Comparison of ENCODE assay signal across 23 mouse cellular contexts in the genomic region with DNA sequence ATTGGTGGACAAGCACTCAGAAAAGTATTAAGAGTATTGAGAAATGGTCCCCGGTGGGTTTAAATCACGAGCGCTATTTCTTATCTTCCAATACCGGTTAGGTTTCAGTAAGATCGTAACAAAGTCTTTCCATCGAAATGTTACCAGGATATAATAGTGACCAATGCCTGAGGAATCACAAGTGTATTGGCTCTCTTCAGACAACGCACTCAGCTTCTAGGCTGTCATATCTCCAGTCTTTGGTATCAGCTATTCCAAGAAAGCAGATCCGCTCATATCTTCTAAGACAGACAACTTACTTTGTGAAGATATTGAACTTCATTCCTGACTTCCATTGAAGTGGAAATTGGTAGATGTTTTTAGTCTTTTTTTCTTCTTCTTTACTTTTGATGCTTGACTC. TPM values are rescaled to one million over a fixed set of nuclear protein-coding genes. Genes with fewer than 3 reads are reported as not detected.
DNase-seq lines count a peak whose midpoint lies in the region; ATAC-seq and TF ChIP-seq lines count a peak whose summit lies in the region.
"Had no signal": no experiment of that assay in that cellular context is flagged by ENCODE, and none has a peak within 500 bp of the region (broad histone marks: within the 10 kb centered on the region; RNA-seq: fewer than 3 reads in every experiment).

No protein-coding gene starts in this region.

- intact Hi-C loops in heart, postnatal 36 days (cut with DNase I): no loop called here

- ATAC-seq in heart, embryonic 11.5 days (replicated peaks; ENCODE audit: insufficient number of reproducible peaks, low FRiP score, low TSS enrichment): no peak
- ATAC-seq in lung, embryonic 14.5 days (ENCODE audit: insufficient read depth): no peak
- peak; percentile 54; the same call in 1 of the 2 replicates for ATAC-seq in liver, embryonic 12.5 days
- ATAC-seq: CD4-positive, CD25-positive, alpha-beta regulatory T cell, adult 4 months; forebrain, embryonic 15.5 days; midbrain, embryonic 15.5 days had no signal

- TF ChIP-seq CTCF in lung, embryonic 14.5 days (IDR thresholded peaks at IDR 0.05; ENCODE audit: low read depth): no peak
- TF ChIP-seq CTCF in lung, adult 2 months (IDR thresholded peaks at IDR 0.05; ENCODE audit: insufficient read depth, low read length): no peak

- TF ChIP-seq POLR2A in lung, adult 2 months (IDR thresholded peaks at IDR 0.05; ENCODE audit: borderline replicate concordance, extremely low read depth, low read depth, low read length): no peak

- no peaks in the 10 kb centered on the region for H3K27me3 ChIP-seq in heart, embryonic 11.5 days (ENCODE audit: control insufficient read depth, insufficient read depth, low read length)
- H3K27me3 ChIP-seq in lung, embryonic 14.5 days (ENCODE audit: insufficient read depth, low read length): no peaks in the 10 kb centered on the region
- H3K27me3 ChIP-seq in liver, embryonic 12.5 days (replicated peaks): no peaks in the 10 kb centered on the region
- H3K27me3 ChIP-seq: forebrain, embryonic 15.5 days; hindbrain, embryonic 15.5 days; midbrain, embryonic 15.5 days; neural tube, embryonic 15.5 days; stomach, embryonic 15.5 days had no signal

- no peaks in the 10 kb centered on the region for H3K4me1 ChIP-seq in heart, embryonic 11.5 days (ENCODE audit: control insufficient read depth, insufficient read depth, low read length)
- H3K4me1 ChIP-seq in lung, embryonic 14.5 days (ENCODE audit: insufficient read depth): peaks cover 7% of the 10 kb centered on the region; the same call in 1 of the 2 replicates
- H3K4me1 ChIP-seq in lung, adult 2 months (ENCODE audit: control insufficient read depth, insufficient read depth, low read length): no peaks in the 10 kb centered on the region
- H3K4me1 ChIP-seq in liver, embryonic 12.5 days: peaks cover 20% of the 10 kb centered on the region
- H3K4me1 ChIP-seq: forebrain, embryonic 15.5 days; hindbrain, embryonic 15.5 days; midbrain, embryonic 15.5 days; neural tube, embryonic 15.5 days had no signal

- 74% methylated on average over 8 of the region's 8 CpGs for WGBS in heart, embryonic 11.5 days (ENCODE audit: insufficient replicate concordance)
- WGBS in lung, embryonic 14.5 days: 81% methylated on average over 8 of the region's 8 CpGs
- 83% methylated on average over 8 of the region's 8 CpGs for WGBS in lung, adult 2 months
- WGBS in liver, embryonic 12.5 days (ENCODE audit: insufficient replicate concordance): 62% methylated on average over 8 of the region's 8 CpGs
- WGBS in macrophage (ENCODE audit: missing documents): 93% methylated on average over 8 of the region's 8 CpGs

- no peak overlapping the region for H3K4me3 ChIP-seq in heart, embryonic 11.5 days (ENCODE audit: low read depth, low read length)
- no peak overlapping the region for H3K4me3 ChIP-seq in lung, embryonic 14.5 days (ENCODE audit: low read depth, low read length)
- no peak overlapping the region for H3K4me3 ChIP-seq in lung, adult 2 months (replicated peaks; ENCODE audit: extremely low read depth, low read depth, low read length)
- no peak overlapping the region for H3K4me3 ChIP-seq in liver, embryonic 12.5 days
- H3K4me3 ChIP-seq in macrophage (ENCODE audit: inconsistent target): no peak overlapping the region
- H3K4me3 ChIP-seq: forebrain, embryonic 15.5 days; hindbrain, embryonic 15.5 days; midbrain, embryonic 15.5 days; neural tube, embryonic 15.5 days; stomach, embryonic 15.5 days had no signal

- H3K36me3 ChIP-seq in heart, embryonic 11.5 days (ENCODE audit: control insufficient read depth, insufficient read depth, low read length): no peaks in the 10 kb centered on the region
- no peaks in the 10 kb centered on the region for H3K36me3 ChIP-seq in lung, embryonic 14.5 days (ENCODE audit: insufficient read depth)
- no peaks in the 10 kb centered on the region for H3K36me3 ChIP-seq in liver, embryonic 12.5 days
- no peaks in the 10 kb centered on the region for H3K36me3 ChIP-seq in macrophage (ENCODE audit: inconsistent target)
- H3K36me3 ChIP-seq: forebrain, embryonic 15.5 days; hindbrain, embryonic 15.5 days; midbrain, embryonic 10.5 days; midbrain, embryonic 15.5 days; neural tube, embryonic 15.5 days; stomach, embryonic 15.5 days had no signal

- H3K9me3 ChIP-seq in heart, embryonic 11.5 days (replicated peaks; ENCODE audit: control insufficient read depth, low read length): no peaks in the 10 kb centered on the region
- no peaks in the 10 kb centered on the region for H3K9me3 ChIP-seq in lung, embryonic 14.5 days (ENCODE audit: low read depth, low read length)
- H3K9me3 ChIP-seq in liver, embryonic 12.5 days (replicated peaks): no peaks in the 10 kb centered on the region
- H3K9me3 ChIP-seq: hindbrain, embryonic 15.5 days; midbrain, embryonic 15.5 days; neural tube, embryonic 15.5 days; stomach, embryonic 15.5 days had no signal

- H3K27ac ChIP-seq in heart, embryonic 11.5 days (ENCODE audit: low read depth, low read length): no peak overlapping the region
- H3K27ac ChIP-seq in lung, embryonic 14.5 days (ENCODE audit: low read depth): no peak overlapping the region
- H3K27ac ChIP-seq in liver, embryonic 12.5 days: no peak overlapping the region
- H3K27ac ChIP-seq in macrophage: peak overlapping the region; percentile 98
- H3K27ac ChIP-seq: forebrain, embryonic 15.5 days; hindbrain, embryonic 15.5 days; midbrain, embryonic 15.5 days; neural tube, embryonic 15.5 days; stomach, embryonic 15.5 days had no signal

- H3K4me2 ChIP-seq in heart, embryonic 11.5 days: peak overlapping the region; percentile 38
- H3K4me2 ChIP-seq in lung, embryonic 14.5 days: peak overlapping the region; percentile 26; the same call in 1 of the 2 replicates
- peak overlapping the region; percentile 49 for H3K4me2 ChIP-seq in liver, embryonic 12.5 days
- H3K4me2 ChIP-seq: forebrain, embryonic 15.5 days; hindbrain, embryonic 15.5 days; midbrain, embryonic 15.5 days; neural tube, embryonic 15.5 days had no signal

- no peak for DNase-seq in heart, postnatal 36 days
- DNase-seq in lung, embryonic 14.5 days: no peak
- no peak for DNase-seq in lung, adult 2 months
- DNase-seq in spleen, postnatal 36 days (ENCODE audit: low spot score in 2 of 2): no peak
- DNase-seq: adrenal gland, postnatal 25 days; cerebellum, adult 8-10 months; cerebellum, postnatal 25 days; kidney, postnatal 10 days; layer of hippocampus, adult 9-11 months; lung, postnatal 10 days; retina, postnatal 1 day; right cerebral cortex, postnatal 14 days; thymus, postnatal 14 days had no signal

- H3K9ac ChIP-seq in heart, embryonic 11.5 days (ENCODE audit: low read depth, low read length): no peak overlapping the region
- H3K9ac ChIP-seq in lung, embryonic 14.5 days: no peak overlapping the region
- H3K9ac ChIP-seq in liver, embryonic 12.5 days: no peak overlapping the region
- H3K9ac ChIP-seq: forebrain, embryonic 15.5 days; hindbrain, embryonic 15.5 days; midbrain, embryonic 15.5 days; neural tube, embryonic 15.5 days; stomach, embryonic 15.5 days had no signal

- H3K79me2 ChIP-seq in macrophage (ENCODE audit: inconsistent target): no peaks in the 10 kb centered on the region

RNA-seq across cellular contexts. Expression of a gene that starts 15.7 kb away (rescaled TPM):
- 0.69 and 1.3 TPM in 2 replicates for polyA plus RNA-seq in heart, embryonic 11.5 days (2014; fragmentation: Nextera tagmentation; extraction: Ambion mirVana)
- total RNA-seq in heart, postnatal 36 days (2021): 10 to 100 TPM; 11.4 to 12.5 TPM
- 2.2 and 2.5 TPM in 2 replicates for polyA plus RNA-seq in lung, embryonic 14.5 days (2014; fragmentation: Nextera tagmentation; extraction: Ambion mirVana)
- 11.7 and 13.7 TPM in 2 replicates for polyA plus RNA-seq in lung, adult 2 months (2012; rRNA removed)
- polyA plus RNA-seq in liver, embryonic 12.5 days (2016; fragmentation: Nextera tagmentation; extraction: Ambion mirVana): 1.1 and 1.4 TPM in 2 replicates
- total RNA-seq in macrophage (2018; cell fraction: chromatin; rRNA removed): 10 to 100 TPM in 22 of 26 experiments, 1 to 10 TPM in 4; 3.8 to 99.8 (median 24.1) TPM
- total RNA-seq in macrophage (2018; cell fraction: cytosol; rRNA removed): 10 to 100 TPM; 14.0 to 86.4 (median 26.8) TPM
- 10 to 100 TPM in 24 of 26 experiments, 1 to 10 TPM in 2; 6.7 to 96.1 (median 20.6) TPM for total RNA-seq in macrophage (2018; cell fraction: nucleus; rRNA removed)
- 36.4 to 80.3 TPM (median 54.9 TPM) in 3 replicates for polyA plus RNA-seq in macrophage (2018)
- polyA plus RNA-seq: forebrain, embryonic 15.5 days had no signal
